Mouse (Mus musculus) small intestine, adult 2 months (tissue): ENCODE results near the gene Nup98.

Source experiments
- CTCF ChIP-seq: fragments of 200-500 bp; IDR thresholded peaks from 2 replicates; pipeline ENCODE4 v1.5.1; 2012; ENCODE audit warnings: low read depth, mild to moderate bottlenecking, control low read depth, inconsistent platforms, low read length, moderate library complexity, mixed read lengths; ENCODE audit not compliant: insufficient replicate concordance, insufficient read length; ENCODE audit errors: extremely low read depth
- POLR2A ChIP-seq: fragments of 200-500 bp; IDR thresholded peaks from 2 replicates; pipeline ENCODE4 v1.6.1; 2012; ENCODE audit warnings: low read depth, mild to moderate bottlenecking, control low read depth, inconsistent platforms, low read length, moderate library complexity

DNA sequence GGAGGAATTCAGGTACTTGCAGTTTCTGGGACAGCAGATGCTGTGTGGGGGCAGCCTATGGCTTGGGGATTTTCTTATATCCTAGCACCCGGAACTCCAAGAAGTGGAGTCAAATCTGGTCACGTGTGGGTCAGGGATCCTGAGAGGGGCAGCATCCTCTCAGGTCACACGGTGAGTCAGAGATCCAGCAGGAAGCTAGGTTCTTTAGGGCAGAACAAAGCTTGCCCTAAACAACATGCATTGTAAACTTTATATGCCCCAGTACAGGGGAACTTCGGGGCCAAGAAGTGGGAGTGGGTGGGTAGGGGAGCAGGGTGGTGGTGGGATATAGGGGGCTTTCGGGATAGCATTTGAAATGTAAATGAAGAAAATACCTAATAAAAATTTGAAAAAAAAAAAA is 109.1 kb downstream of the Nup98 start:
- TF ChIP-seq CTCF = no peak
- no peak for TF ChIP-seq POLR2A
